Mouse (Mus musculus) hindbrain, embryonic 14.5 days (tissue): Measurements from ENCODE around the gene Lyrm7. TPM values are rescaled to one million over a fixed set of nuclear protein-coding genes. Genes with fewer than 3 reads are reported as not detected.
A peak's percentile ranks its signal among the peaks of the same experiment; 100 is the strongest.

Experiments used
- ATAC-seq: fragments of 200-750 bp; cut with Nextera tagmentation; 2 replicates; pipeline ENCODE4 v1.8.0; 2017; ENCODE audit warnings: moderate number of reproducible peaks, mild to moderate bottlenecking, moderate TSS enrichment, moderate library complexity; ENCODE audit not compliant: low FRiP score
- DNase-seq: peaks from one replicate; pipeline ENCODE4 v3.0.0-alpha.2; 2015; ENCODE audit warnings: low spot score
- H3K27ac ChIP-seq: fragments of 300-500 bp; sonication (generic); 2 replicates; pipeline ENCODE4 v1.5.1; 2014; ENCODE audit warnings: mild to moderate bottlenecking, moderate library complexity
- H3K27me3 ChIP-seq: fragments of 300-500 bp; sonication (generic); 2 replicates; pipeline ENCODE4 v1.6.1; 2014; ENCODE audit warnings: mild to moderate bottlenecking, low read length, mixed read lengths; ENCODE audit not compliant: control insufficient read depth, insufficient read depth
- H3K36me3 ChIP-seq: fragments of 300-500 bp; sonication (generic); replicated peaks from 2 replicates; pipeline ENCODE4 v1.6.1; 2014; ENCODE audit not compliant: control insufficient read depth, insufficient read depth
- H3K4me1 ChIP-seq: fragments of 300-500 bp; sonication (generic); replicated peaks from 2 replicates; pipeline ENCODE4 v1.6.1; 2014; ENCODE audit warnings: antibody characterized with exemption, low read length, mixed read lengths; ENCODE audit not compliant: control insufficient read depth, insufficient read depth
- H3K4me2 ChIP-seq: fragments of 300-500 bp; sonication (generic); replicated peaks from 2 replicates; pipeline ENCODE4 v1.6.1; 2014; ENCODE audit warnings: mild to moderate bottlenecking, moderate library complexity
- H3K4me3 ChIP-seq: fragments of 300-500 bp; sonication (generic); replicated peaks from 2 replicates; pipeline ENCODE4 v1.5.1; 2014; ENCODE audit warnings: mild to moderate bottlenecking, low read length
- H3K9ac ChIP-seq: fragments of 300-500 bp; sonication (generic); 2 replicates; pipeline ENCODE4 v1.6.1; 2014
- H3K9me3 ChIP-seq: fragments of 300-500 bp; sonication (generic); 2 replicates; pipeline ENCODE4 v1.6.1; 2016; ENCODE audit warnings: low read length; ENCODE audit not compliant: control insufficient read depth
- WGBS: fragments of 180-500 bp; shearing (Covaris S2); extraction: QIAGEN DNeasy Blood & Tissue Kit; methylation state at CpG from one replicate; pipeline ENCODE4 v1.1.7; 2014; 5-methylcytosine and 5-hydroxymethylcytosine counted together
- polyA plus RNA-seq: library from polyadenylated mRNA; unstranded; fragments of >200 nt; fragmentation: Nextera tagmentation; extraction: Ambion mirVana; gene quantifications from 2 replicates; pipeline ENCODE4 v1.2.1, GENCODE M21; 2014

Lyrm7 gene
- polyA plus RNA-seq, 1 experiment from 2014 or later = 11.8 TPM

GRCm38 (mm10) chr11:54782253-54782652 is 78.5 kb downstream of the Lyrm7 start:
- peaks cover 3% of the 10 kb centered on the region; the same call in 1 of the 2 replicates for H3K36me3 ChIP-seq
- no peaks in the 10 kb centered on the region for H3K9me3 ChIP-seq
- no peak overlapping the region for H3K4me3 ChIP-seq
- WGBS = 78% methylated on average over 6 of the region's 6 CpGs
- ATAC-seq (no peak), DNase-seq (no peak)
- H3K4me2 ChIP-seq = no peak overlapping the region
- peaks cover 44% of the 10 kb centered on the region for H3K4me1 ChIP-seq
- no peak overlapping the region; the same call in 1 of the 2 replicates for H3K27ac ChIP-seq
- no peaks in the 10 kb centered on the region for H3K27me3 ChIP-seq
- no peak overlapping the region for H3K9ac ChIP-seq

- Histone ChIP-seq H3K4me3 (no peak overlapping the region), H3K4me1 (peaks cover 41% of the 10 kb centered on the region), H3K36me3 (no peaks in the 10 kb centered on the region), H3K4me2 (no peak overlapping the region), H3K9ac (no peak overlapping the region), H3K9me3 (no peaks in the 10 kb centered on the region), H3K27me3 (no peaks in the 10 kb centered on the region), H3K27ac (no peak overlapping the region)
- 95% methylated on average over 1 of the region's 1 CpGs for WGBS
- DNase-seq (no peak), ATAC-seq (no peak)
Observed at GRCm38 (mm10) chr11:54779946-54780345, 80.8 kb downstream of the Lyrm7 start.

- no peak for DNase-seq
- H3K9me3 ChIP-seq = no peaks in the 10 kb centered on the region
- peaks cover 31% of the 10 kb centered on the region for H3K4me1 ChIP-seq
- H3K9ac ChIP-seq = no peak overlapping the region
- H3K27ac ChIP-seq = no peak overlapping the region
- no peak overlapping the region for H3K4me2 ChIP-seq
- H3K4me3 ChIP-seq = no peak overlapping the region
- 64% methylated on average over 1 of the region's 1 CpGs for WGBS
- H3K27me3 ChIP-seq = no peaks in the 10 kb centered on the region
- H3K36me3 ChIP-seq = no peaks in the 10 kb centered on the region
- no peak for ATAC-seq
Observed at GRCm38 (mm10) chr11:54778131-54778844, 82.4 kb downstream of the Lyrm7 start.

- DNase-seq (no peak), ATAC-seq (no peak)
- Histone ChIP-seq H3K9me3 (no peaks in the 10 kb centered on the region), H3K36me3 (no peaks in the 10 kb centered on the region), H3K27me3 (no peaks in the 10 kb centered on the region), H3K4me2 (no peak overlapping the region), H3K27ac (0 out of 2 replicates have a peak overlapping the region, but pooled peaks have one; percentile 11), H3K4me3 (no peak overlapping the region), H3K9ac (no peak overlapping the region), H3K4me1 (peaks cover 24% of the 10 kb centered on the region)
- WGBS = 69% methylated on average over 6 of the region's 6 CpGs
Observed at GRCm38 (mm10) chr11:54777387-54778130, 83.2 kb downstream of the Lyrm7 start.

Other genes with a start within 250 kb of the Lyrm7 start
- 147 and 171 TPM in 2 replicates for gene Cdc42se2, start 73.2 kb downstream of the Lyrm7 start, polyA plus RNA-seq
- 791 and 878 TPM in 2 replicates for gene Hint1, start 5.5 kb upstream of the Lyrm7 start, polyA plus RNA-seq
- 67.6 and 73.6 TPM in 2 replicates for gene Gpx3, start 41.5 kb upstream of the Lyrm7 start, polyA plus RNA-seq
- 15.8 and 17.0 TPM in 2 replicates for gene Tnip1, start 102.0 kb upstream of the Lyrm7 start, polyA plus RNA-seq
- 68.9 and 71.4 TPM in 2 replicates for gene Anxa6, start 172.5 kb upstream of the Lyrm7 start, polyA plus RNA-seq
- 0.20 and 0.36 TPM in 2 replicates for gene Ccdc69, start 217.2 kb upstream of the Lyrm7 start, polyA plus RNA-seq
- gene Gm2a, start 237.2 kb upstream of the Lyrm7 start, polyA plus RNA-seq = 32.9 and 35.8 TPM in 2 replicates